Mouse (Mus musculus) liver, adult 2 months (tissue): ENCODE data around the gene Dpep1.

ENCODE experiments used
- CTCF ChIP-seq: fragments of 200-500 bp; IDR thresholded peaks from 2 replicates; pipeline ENCODE4 v1.5.1; 2011; ENCODE audit warnings: low read depth, low read length, control low read depth
- POLR2A ChIP-seq: fragments of 200-500 bp; IDR thresholded peaks from 2 replicates; pipeline ENCODE4 v1.6.1; 2011; ENCODE audit warnings: low read length, control low read depth; ENCODE audit not compliant: insufficient read depth; ENCODE audit errors: extremely low read depth

GRCm38 (mm10) chr8:123203571-123203970, 17.5 kb downstream of the Dpep1 start:
- TF ChIP-seq CTCF (no peak), POLR2A (no peak)
